Mouse (Mus musculus): ENCODE results near the gene Pink1. TPM values are rescaled to one million over a fixed set of nuclear protein-coding genes. Genes with fewer than 3 reads are reported as not detected.

The Pink1 gene
- total RNA-seq, 2 experiments from 2014 or later, result 26.8 to 36.6 TPM

- ATAC-seq (replicated peaks; ENCODE audit: low FRiP score, poor library complexity, severe bottlenecking), result peak; percentile 73
Observed at GRCm38 (mm10) chr4:138318509-138319266, 7.4 kb downstream of the Pink1 start.

GRCm38 (mm10) chr4:138316369-138316768, 9.7 kb downstream of the Pink1 start:
- ATAC-seq (replicated peaks; ENCODE audit: low FRiP score, poor library complexity, severe bottlenecking), result no peak

- no peak for ATAC-seq (replicated peaks; ENCODE audit: low FRiP score, poor library complexity, severe bottlenecking)
Observed at GRCm38 (mm10) chr4:138315781-138316180, 10.3 kb downstream of the Pink1 start.

GRCm38 (mm10) chr4:138313795-138314194, 12.3 kb downstream of the Pink1 start:
- no peak for ATAC-seq (replicated peaks; ENCODE audit: low FRiP score, poor library complexity, severe bottlenecking)

DNA sequence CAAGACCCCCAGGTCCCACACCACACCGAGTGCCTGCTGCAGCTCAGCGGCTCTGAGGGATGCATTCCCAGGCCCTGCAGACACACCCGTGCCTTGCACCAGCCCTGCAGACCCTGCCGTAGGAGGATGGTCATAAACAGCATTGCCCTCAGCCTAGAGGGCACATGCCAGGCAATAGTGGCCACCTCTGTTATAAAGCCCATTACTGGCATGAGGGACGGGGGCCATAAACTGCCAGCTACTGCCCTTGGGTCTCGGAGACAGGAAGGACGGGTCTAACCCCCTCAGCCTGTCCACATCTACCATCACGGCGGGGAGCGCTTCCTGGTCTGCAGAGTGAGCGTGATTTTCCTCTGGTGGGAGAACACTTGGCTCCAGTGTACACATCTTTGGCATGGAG, 13.1 kb downstream of the Pink1 start:
- ATAC-seq (replicated peaks; ENCODE audit: low FRiP score, poor library complexity, severe bottlenecking), result no peak

DNA sequence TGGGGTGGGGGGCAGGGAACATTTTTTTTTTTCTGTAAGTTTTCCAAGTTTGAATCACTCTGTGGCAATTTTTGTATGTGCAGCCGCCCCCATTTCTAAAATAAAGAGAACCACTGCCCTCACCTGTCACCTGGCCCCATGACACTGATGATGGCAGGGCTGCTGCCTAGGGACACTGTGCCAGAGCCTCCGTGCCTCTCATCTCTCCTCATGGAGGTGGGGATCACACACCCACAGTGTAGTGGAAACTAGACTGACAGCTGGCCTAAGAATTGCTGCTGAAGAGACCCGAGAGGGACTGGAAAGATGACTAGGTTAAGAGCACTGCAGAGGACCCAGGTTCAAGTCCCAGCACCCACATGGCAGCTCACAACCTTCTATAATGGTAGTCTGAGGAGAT, 14.0 kb downstream of the Pink1 start:
- ATAC-seq (replicated peaks; ENCODE audit: low FRiP score, poor library complexity, severe bottlenecking), result no peak

GRCm38 (mm10) chr4:138311595-138311994, 14.5 kb downstream of the Pink1 start:
- peak; percentile 70 for ATAC-seq (replicated peaks; ENCODE audit: low FRiP score, poor library complexity, severe bottlenecking)

- no peak for ATAC-seq (replicated peaks; ENCODE audit: low FRiP score, poor library complexity, severe bottlenecking)
Observed at GRCm38 (mm10) chr4:138310311-138310910, 15.7 kb downstream of the Pink1 start.

DNA sequence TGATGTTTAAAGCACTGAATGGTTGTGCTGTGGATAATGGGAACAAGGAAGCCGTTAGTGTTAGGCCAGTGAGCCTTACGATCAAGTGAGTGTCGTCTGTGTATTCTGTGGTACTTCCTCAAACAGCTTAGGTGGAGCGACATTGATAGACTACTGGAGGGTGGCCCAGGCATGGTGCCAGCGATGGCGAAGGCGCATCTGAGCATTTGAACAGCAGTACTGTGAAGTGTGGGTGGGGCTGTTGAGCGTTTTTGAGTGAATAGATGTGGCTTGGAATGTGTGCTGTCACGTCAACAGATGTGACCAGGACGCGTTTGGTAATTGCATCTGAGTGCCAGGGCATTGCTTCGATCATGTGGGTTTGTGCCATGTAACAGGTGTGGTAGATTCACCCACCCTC, 18.4 kb downstream of the Pink1 start:
- ATAC-seq (replicated peaks; ENCODE audit: low FRiP score, poor library complexity, severe bottlenecking), result no peak

DNA sequence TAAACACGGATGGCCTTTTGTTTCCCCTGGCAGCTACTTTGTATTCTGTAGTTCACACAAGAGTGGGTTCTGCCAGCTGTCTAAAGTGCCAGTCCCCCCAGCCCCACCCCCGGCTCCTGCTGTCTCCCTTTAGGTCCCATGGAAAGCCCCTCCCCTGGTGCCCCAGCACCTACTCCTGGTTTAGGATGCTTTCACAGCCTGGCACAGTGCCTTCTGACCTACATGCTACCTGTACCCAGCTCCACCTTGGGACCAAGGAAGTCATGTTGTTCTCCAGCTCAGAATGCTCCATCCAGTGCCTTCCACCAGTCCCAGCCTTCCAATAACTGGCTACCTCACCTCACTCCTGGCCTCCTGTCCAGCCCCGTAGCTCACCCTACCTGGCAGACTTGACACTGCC, 19.1 kb downstream of the Pink1 start:
- no peak for ATAC-seq (replicated peaks; ENCODE audit: low FRiP score, poor library complexity, severe bottlenecking)

DNA sequence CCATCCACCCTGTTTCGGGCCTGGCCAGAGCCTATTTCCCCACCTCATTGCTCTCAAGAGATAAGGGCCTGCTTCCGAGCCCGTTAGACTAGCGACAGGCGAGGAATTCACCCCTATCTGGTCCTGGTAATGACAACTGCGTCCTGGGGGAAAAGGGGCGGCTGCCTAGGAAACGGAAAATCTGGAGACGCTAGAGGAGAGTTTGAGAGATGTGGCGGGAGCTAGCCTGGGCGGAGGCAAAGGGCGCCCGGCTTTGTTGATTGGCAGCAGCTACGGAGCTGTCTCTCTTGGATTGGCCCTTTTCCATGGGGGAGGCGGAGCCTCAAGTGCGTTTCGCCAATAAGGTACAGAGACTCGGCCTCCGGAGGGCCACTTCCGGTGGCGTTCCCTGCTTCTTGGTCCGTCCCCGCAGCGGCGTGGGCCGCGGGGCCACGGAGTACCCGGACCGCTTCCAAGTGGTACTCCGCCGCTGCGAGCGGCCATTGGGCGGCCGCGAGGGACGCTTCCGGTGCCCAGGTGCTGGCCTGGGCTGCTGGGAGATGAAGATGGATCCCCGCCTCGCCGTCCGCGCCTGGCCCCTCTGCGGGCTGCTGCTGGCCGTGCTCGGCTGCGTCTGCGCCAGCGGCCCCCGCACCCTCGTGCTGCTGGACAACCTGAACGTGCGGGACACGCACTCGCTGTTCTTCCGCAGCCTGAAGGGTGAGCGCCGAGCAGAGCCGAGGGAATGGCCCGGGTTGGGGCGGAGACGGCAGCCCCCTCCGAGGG, 21.6 kb downstream of the Pink1 start, which contains the start of gene Ddost:
TSS of gene Ddost (plus strand) at position 391 of the 765 bp plus-strand sequence.
- ATAC-seq (replicated peaks; ENCODE audit: low FRiP score, poor library complexity, severe bottlenecking), result peak; percentile 96

GRCm38 (mm10) chr4:138303742-138304141, 22.4 kb downstream of the Pink1 start:
- ATAC-seq (replicated peaks; ENCODE audit: low FRiP score, poor library complexity, severe bottlenecking), result peak; percentile 8; the same call in 1 of the 2 replicates

- ATAC-seq (replicated peaks; ENCODE audit: low FRiP score, poor library complexity, severe bottlenecking), result no peak
Observed at GRCm38 (mm10) chr4:138303011-138303410, 23.1 kb downstream of the Pink1 start.

DNA sequence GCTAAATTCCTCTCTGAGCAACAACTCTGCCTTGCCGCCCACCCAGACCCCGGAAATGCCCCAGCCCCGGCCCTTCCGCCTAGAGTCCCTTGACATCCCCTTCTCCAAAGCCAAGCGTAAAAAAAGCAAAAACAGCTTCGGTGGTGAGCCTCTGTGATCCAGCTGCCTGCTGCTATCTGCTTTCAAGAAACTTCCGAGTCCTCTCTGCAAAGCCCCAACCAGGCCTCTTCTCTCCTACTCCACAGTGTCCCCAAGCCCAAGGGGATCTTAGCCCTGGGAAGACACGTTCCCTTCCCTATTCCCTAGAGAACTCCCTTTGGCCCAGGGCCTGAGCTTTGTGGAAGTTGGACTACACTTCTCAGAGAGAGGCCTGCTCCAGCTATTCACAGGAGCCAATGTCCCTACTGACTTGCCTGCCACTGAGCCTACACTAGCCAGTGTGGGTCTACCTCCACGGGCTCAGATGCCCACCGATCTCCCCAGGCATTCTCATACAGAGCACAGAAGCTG, 24.8 kb downstream of the Pink1 start:
- ATAC-seq (replicated peaks; ENCODE audit: low FRiP score, poor library complexity, severe bottlenecking), result no peak

- ATAC-seq (replicated peaks; ENCODE audit: low FRiP score, poor library complexity, severe bottlenecking), result no peak
Observed at GRCm38 (mm10) chr4:138293949-138294550, 32.1 kb downstream of the Pink1 start.

DNA sequence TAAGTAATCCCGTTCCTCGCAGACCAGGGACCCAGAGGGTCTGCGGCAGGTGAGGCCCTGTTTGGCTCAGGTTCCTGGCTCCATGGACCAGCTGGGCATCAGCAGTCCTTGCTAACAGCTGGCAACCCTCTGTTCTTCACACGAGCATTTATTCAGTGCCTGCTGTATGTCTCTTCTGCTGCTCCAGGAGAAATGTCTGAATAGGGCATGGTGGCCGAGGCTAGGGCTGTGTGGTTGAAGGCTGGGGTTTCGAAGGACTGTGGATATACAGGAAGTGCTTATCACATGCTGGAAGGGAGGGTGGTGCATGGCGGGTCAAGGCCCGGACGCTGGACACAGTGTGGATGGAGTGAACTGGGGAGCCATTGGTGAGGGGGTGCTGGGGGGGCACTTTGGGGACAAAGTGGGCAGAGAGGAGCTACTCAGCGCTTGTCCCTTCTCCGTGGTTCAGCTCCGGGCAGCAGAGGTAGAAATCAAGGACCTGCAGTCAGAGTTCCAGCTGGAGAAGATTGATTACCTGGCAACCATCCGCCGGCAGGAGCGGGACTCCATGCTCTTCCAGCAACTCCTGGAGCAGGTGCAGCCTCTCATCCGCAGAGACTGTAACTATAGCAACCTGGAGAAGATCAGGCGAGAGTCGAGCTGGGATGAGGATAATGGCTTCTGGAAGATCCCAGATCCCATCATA, 32.7 kb downstream of the Pink1 start:
- no peak for ATAC-seq (replicated peaks; ENCODE audit: low FRiP score, poor library complexity, severe bottlenecking)

DNA sequence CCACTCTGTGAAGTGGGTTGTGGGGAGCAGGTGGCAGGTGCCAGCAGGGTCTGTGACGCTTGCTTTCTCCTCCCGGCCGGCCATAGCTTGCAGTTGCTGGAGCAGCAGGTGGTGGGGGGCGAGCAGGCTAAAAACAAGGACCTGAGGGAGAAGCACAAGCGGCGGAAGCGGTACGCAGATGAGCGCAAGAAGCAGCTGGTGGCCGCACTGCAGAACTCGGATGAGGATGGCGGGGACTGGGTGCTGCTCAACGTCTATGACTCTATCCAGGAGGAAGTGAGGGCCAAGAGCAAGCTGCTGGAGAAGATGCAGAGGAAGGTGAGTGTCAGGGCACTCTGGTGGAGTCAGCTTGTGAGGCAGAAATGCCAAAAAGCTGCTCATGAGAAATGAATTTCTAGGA, 34.1 kb downstream of the Pink1 start:
- ATAC-seq (replicated peaks; ENCODE audit: low FRiP score, poor library complexity, severe bottlenecking), result no peak

- no peak for ATAC-seq (replicated peaks; ENCODE audit: low FRiP score, poor library complexity, severe bottlenecking)
Observed at GRCm38 (mm10) chr4:138288691-138289090, 37.4 kb downstream of the Pink1 start.

- no peak for ATAC-seq (replicated peaks; ENCODE audit: low FRiP score, poor library complexity, severe bottlenecking)
Observed at GRCm38 (mm10) chr4:138286411-138286810, 39.7 kb downstream of the Pink1 start.

GRCm38 (mm10) chr4:138282834-138283233, 43.3 kb downstream of the Pink1 start:
- peak; percentile 91 for ATAC-seq (replicated peaks; ENCODE audit: low FRiP score, poor library complexity, severe bottlenecking)

Data from erythroid progenitor cell, adult 5-6 weeks (primary cell).